Mouse (Mus musculus): ENCODE results near the gene Dgkq. TPM values are rescaled to one million over a fixed set of nuclear protein-coding genes. Genes with fewer than 3 reads are reported as not detected.
A peak's percentile ranks its signal among the peaks of the same experiment; 100 is the strongest.

Gene Dgkq
- polyA plus RNA-seq (2015; fragmentation: Nextera tagmentation; extraction: Ambion mirVana) = 13.7 and 19.0 TPM in 2 replicates

DNA sequence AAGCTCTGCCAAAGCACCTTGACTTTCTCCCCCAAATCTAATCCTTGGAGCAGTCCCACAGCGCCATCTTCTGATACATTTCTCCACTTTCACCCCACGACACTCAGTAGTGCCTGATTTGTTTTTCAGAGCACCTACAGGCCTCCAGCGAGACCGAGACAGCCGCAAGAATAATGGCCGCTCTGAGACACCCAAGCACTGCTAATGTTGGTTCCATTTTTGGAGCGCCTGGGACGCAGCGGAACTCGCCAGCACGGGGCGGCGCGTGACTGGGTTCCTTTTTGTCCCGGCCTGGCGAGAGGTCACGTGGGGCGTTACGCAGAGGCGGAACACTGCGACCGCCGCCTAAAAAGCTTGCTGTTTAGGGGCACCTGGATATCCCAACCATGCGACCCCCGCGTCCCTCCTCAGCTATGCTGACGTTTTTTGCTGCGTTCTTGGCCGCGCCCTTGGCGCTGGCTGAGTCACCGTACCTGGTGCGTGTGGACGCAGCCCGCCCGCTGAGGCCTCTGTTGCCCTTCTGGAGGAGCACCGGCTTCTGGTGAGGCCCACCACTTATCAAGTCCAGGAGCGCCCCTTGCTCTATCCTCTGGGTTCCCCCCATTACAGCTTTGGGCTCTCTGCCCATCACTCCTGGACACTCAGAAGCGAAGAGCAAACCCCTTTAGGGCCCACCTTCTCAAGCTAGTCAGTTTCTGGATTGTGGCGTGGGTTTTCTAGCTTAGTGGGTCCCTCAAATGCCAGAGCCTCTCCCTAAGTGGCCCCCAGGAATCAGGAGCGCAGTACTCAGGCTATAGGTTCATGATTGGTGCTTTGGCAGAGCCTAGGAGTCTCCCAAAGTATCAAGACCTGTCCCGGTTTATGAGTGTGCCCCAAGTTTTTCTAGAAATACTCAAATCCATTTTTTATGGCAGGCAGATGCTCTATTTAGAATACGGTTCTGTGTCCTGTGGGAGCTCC, at the start of gene Dgkq:
TSS of gene Dgkq (minus strand) at position 696 of the 960 bp plus-strand sequence.
- Histone ChIP-seq H3K4me3 (peak within 1 kb of the TSS; percentile 53), H3K9me3 (replicated peaks) (no peaks in the 10 kb centered on the region), H3K27me3 (peaks cover 9% of the 10 kb centered on the region; the same call in 1 of the 2 replicates), H3K4me1 (peaks cover 17% of the 10 kb centered on the region), H3K36me3 (ENCODE audit: poor library complexity, severe bottlenecking) (peaks cover 21% of the 10 kb centered on the region), H3K27ac (peak within 1 kb of the TSS; percentile 80), H3K4me2 (peak within 1 kb of the TSS; percentile 61), H3K9ac (peak within 1 kb of the TSS; percentile 69)
- ATAC-seq = peak; percentile 88
- WGBS = 6% methylated on average over 43 of the region's 43 CpGs

DNA sequence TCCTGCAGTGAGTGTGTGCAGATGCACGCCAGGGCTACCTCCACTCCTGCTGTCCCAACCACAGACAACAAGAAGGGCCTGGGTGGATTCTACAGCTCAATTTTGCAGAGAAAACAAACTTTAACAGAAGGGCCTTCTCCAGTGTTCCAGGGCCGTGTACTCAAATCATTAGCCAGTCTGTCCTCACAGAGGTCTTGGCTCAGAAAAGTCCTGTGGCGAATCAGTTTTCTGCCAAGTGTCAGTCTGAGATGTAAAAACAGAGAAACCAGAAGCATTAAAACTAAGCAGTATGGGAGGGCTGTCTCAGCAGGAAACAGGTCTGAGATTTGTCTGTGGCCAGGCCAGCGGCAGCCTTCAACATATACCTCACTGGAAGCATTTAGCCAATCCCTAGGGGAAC, 48.6 kb upstream of the Dgkq start:
- no peak for ATAC-seq
- no peak overlapping the region for H3K4me3 ChIP-seq
- no peaks in the 10 kb centered on the region for H3K27me3 ChIP-seq
- H3K4me2 ChIP-seq = no peak overlapping the region
- no peak overlapping the region for H3K27ac ChIP-seq
- H3K9me3 ChIP-seq (replicated peaks) = no peaks in the 10 kb centered on the region
- WGBS = 44% methylated on average over 4 of the region's 4 CpGs
- peaks cover 9% of the 10 kb centered on the region; the same call in 1 of the 2 replicates for H3K4me1 ChIP-seq
- no peaks in the 10 kb centered on the region for H3K36me3 ChIP-seq (ENCODE audit: poor library complexity, severe bottlenecking)
- no peak overlapping the region for H3K9ac ChIP-seq

GRCm38 (mm10) chr5:108715974-108716373, 46.5 kb upstream of the Dgkq start:
- ATAC-seq = no peak
- Histone ChIP-seq H3K27ac (no peak overlapping the region), H3K36me3 (ENCODE audit: poor library complexity, severe bottlenecking) (no peaks in the 10 kb centered on the region), H3K4me1 (peaks cover 9% of the 10 kb centered on the region; the same call in 1 of the 2 replicates), H3K4me2 (no peak overlapping the region), H3K27me3 (no peaks in the 10 kb centered on the region), H3K9ac (no peak overlapping the region), H3K9me3 (replicated peaks) (no peaks in the 10 kb centered on the region), H3K4me3 (no peak overlapping the region)
- 94% methylated on average over 1 of the region's 1 CpGs for WGBS

DNA sequence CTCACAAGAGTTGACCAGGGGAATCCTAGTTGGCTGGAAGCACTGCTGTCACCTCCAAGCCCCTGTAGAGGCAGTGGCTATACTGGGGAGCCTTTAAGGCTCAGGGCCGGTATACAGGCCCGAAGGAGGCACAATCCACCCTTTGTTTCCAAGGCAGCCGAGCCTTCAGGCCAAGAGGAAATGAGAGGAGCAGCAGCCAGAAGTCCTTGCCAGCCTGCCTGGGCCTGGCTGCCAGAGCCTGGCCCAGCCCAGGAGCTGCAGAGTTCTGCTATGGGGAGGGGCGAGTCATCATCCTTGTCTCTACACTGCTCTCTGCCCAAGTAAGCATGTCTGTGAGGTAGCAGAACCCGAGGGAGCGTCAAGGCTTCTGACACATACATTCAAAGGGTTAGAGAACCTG, 44.7 kb upstream of the Dgkq start:
- Histone ChIP-seq H3K27me3 (no peaks in the 10 kb centered on the region), H3K9ac (no peak overlapping the region), H3K27ac (no peak overlapping the region), H3K4me2 (no peak overlapping the region), H3K36me3 (ENCODE audit: poor library complexity, severe bottlenecking) (no peaks in the 10 kb centered on the region), H3K4me3 (no peak overlapping the region), H3K4me1 (peaks cover 9% of the 10 kb centered on the region; the same call in 1 of the 2 replicates), H3K9me3 (replicated peaks) (no peaks in the 10 kb centered on the region)
- peak; percentile 36; the same call in 1 of the 2 replicates for ATAC-seq
- 64% methylated on average over 6 of the region's 6 CpGs for WGBS

GRCm38 (mm10) chr5:108713691-108714090, 44.2 kb upstream of the Dgkq start:
- Histone ChIP-seq H3K27ac (no peak overlapping the region), H3K4me2 (no peak overlapping the region), H3K27me3 (no peaks in the 10 kb centered on the region), H3K9ac (no peak overlapping the region), H3K4me3 (no peak overlapping the region), H3K36me3 (ENCODE audit: poor library complexity, severe bottlenecking) (no peaks in the 10 kb centered on the region; the same call in 1 of the 2 replicates), H3K4me1 (peaks cover 9% of the 10 kb centered on the region; the same call in 1 of the 2 replicates), H3K9me3 (replicated peaks) (no peaks in the 10 kb centered on the region)
- ATAC-seq = 0 out of 2 replicates have a peak, but pooled peaks have one; percentile 13

DNA sequence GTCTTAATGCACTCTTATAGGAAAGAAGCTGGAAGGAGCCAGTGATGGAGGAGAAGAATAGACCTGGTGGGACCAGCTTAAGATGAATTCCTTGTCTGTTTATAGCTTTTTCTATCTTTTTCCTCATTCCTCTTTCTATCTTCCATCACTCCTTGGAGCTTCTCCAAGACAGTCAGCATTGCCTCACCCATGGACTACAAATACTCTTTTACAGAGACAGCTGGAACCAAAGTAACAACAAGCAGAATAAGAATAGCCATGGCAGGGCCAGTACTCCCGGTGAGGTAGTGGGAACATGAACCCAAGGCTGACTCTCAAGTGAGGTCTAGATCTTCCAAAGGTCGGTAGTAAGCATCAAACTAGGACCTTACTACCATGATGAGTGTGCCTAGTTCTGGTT, 43.6 kb upstream of the Dgkq start:
- Histone ChIP-seq H3K27me3 (no peaks in the 10 kb centered on the region), H3K4me2 (no peak overlapping the region), H3K4me3 (no peak overlapping the region), H3K36me3 (ENCODE audit: poor library complexity, severe bottlenecking) (no peaks in the 10 kb centered on the region; the same call in 1 of the 2 replicates), H3K4me1 (peaks cover 6% of the 10 kb centered on the region; the same call in 1 of the 2 replicates), H3K9ac (no peak overlapping the region), H3K27ac (no peak overlapping the region), H3K9me3 (replicated peaks) (no peaks in the 10 kb centered on the region)
- 87% methylated on average over 2 of the region's 2 CpGs for WGBS
- ATAC-seq = no peak

- Histone ChIP-seq H3K36me3 (ENCODE audit: poor library complexity, severe bottlenecking) (peaks cover 10% of the 10 kb centered on the region; the same call in 1 of the 2 replicates), H3K4me3 (no peak overlapping the region), H3K27ac (no peak overlapping the region), H3K4me1 (no peaks in the 10 kb centered on the region), H3K4me2 (no peak overlapping the region), H3K9ac (no peak overlapping the region), H3K27me3 (no peaks in the 10 kb centered on the region), H3K9me3 (replicated peaks) (no peaks in the 10 kb centered on the region)
- no peak for ATAC-seq
- 92% methylated on average over 6 of the region's 6 CpGs for WGBS
Observed at GRCm38 (mm10) chr5:108711968-108712367, 42.5 kb upstream of the Dgkq start.

DNA sequence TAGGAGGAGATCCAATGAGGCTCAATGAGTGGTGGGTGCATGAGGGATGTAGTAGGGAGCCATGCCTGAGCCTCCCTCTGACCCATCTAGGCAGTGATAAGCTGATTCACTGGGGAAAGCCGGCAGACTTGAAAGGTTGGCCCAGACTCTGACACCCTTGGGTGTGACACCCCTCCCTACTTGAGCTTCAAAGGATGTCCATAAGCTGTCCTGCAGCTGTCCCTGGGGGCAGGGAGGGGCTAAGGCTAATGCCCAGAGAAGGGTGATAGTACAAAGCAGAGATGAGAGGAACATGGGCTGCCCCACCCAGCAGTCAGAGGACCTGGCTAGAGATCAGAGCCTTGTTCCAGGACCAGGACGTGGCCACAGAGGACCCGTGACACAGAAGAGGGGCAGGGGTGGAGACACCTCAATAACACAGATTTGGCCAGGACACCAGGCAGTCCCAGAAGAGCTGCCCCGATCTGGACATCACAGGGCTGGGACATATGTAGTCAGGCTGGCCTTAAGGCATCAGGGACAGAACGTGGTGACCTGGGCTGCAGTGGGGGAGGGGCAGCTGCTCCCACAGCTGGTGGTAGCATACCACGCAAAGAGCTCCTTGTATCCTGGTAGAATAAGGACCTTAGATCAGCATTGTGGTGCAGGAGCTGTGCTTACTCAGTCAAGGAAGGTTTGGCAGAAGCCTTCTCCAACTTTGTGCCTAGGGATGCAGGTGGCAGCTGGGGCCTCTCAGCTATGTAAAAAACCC, 39.7 kb upstream of the Dgkq start:
- Histone ChIP-seq H3K4me3 (no peak overlapping the region), H3K27me3 (no peaks in the 10 kb centered on the region), H3K27ac (no peak overlapping the region), H3K4me1 (no peaks in the 10 kb centered on the region), H3K4me2 (no peak overlapping the region), H3K9ac (no peak overlapping the region), H3K9me3 (replicated peaks) (no peaks in the 10 kb centered on the region), H3K36me3 (ENCODE audit: poor library complexity, severe bottlenecking) (peaks cover 35% of the 10 kb centered on the region)
- ATAC-seq = no peak
- WGBS = 70% methylated on average over 6 of the region's 6 CpGs

DNA sequence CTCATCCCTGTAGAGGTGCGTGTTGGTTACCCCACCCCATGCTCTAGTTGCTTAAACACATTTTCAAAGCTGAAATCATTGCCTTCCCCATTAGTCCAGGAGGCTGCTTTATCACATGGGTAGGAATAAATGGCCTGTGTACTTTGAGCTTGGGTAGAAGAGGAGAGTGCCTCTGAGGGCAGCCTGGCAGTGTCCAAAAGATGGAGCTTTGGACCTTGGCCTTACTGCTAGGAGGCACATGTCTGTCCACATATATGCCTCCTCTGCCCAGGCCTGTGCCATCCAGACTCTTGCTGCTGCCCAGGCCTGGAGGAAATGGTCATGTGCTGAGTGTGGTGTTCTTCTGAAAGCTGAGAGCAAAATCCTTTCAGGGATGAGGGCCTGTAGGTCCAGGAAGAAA, 38.9 kb upstream of the Dgkq start:
- ATAC-seq = no peak
- H3K27me3 ChIP-seq = no peaks in the 10 kb centered on the region
- WGBS = 100% methylated on average over 1 of the region's 1 CpGs
- no peaks in the 10 kb centered on the region for H3K4me1 ChIP-seq
- no peaks in the 10 kb centered on the region for H3K9me3 ChIP-seq (replicated peaks)
- H3K9ac ChIP-seq = no peak overlapping the region
- H3K27ac ChIP-seq = no peak overlapping the region
- H3K4me2 ChIP-seq = no peak overlapping the region
- peaks cover 36% of the 10 kb centered on the region for H3K36me3 ChIP-seq (ENCODE audit: poor library complexity, severe bottlenecking)
- H3K4me3 ChIP-seq = no peak overlapping the region

- Histone ChIP-seq H3K4me2 (no peak overlapping the region), H3K9me3 (replicated peaks) (no peaks in the 10 kb centered on the region), H3K27ac (no peak overlapping the region), H3K36me3 (ENCODE audit: poor library complexity, severe bottlenecking) (peaks cover 41% of the 10 kb centered on the region), H3K27me3 (no peaks in the 10 kb centered on the region), H3K4me3 (no peak overlapping the region), H3K9ac (no peak overlapping the region), H3K4me1 (no peaks in the 10 kb centered on the region)
- WGBS = 94% methylated on average over 2 of the region's 2 CpGs
- no peak for ATAC-seq
Observed at GRCm38 (mm10) chr5:108707758-108708157, 38.3 kb upstream of the Dgkq start.

DNA sequence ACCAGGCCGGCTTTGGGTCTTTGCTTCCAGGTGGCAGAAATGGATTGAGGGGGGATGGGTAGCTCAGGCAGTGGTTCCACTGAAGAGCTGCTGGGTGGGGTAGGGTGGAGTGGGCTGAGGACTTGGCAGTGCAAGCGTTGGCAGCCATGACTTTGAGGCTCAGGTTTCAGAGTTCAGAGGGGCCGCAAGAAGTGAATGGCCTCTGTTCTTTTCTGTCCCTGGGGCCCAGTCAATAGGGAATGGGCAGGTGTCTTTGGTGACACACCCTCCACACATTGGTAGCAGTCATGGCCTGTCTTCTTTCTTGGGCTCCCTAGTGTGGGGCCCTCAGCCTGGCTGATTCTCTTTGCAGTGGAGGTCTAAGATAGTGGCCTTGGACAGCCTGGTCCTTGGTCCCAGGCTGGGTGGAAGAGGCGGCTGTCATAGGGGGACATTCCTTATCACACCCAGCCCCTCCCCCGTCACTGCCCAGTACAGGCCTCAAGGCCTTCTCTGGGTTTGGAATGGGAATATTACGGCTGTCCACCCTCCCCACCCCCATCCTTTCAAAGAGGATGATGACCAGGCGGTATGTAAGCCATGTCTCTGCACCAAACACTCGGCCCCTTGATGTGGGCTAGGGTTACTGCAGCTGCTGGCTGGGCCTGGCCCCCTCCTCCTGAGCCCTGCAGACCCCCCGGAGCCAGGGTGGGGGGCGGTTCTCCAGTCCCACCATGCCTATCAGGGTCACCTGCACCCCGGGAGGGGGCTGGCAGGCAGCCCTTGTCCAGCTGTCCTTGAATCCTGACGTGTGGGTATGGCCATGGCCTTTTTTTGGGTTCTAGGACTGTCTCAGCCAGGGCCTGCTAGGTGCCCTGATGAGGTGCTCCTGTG, 34.5 kb upstream of the Dgkq start:
- H3K36me3 ChIP-seq (ENCODE audit: poor library complexity, severe bottlenecking) = peaks cover 41% of the 10 kb centered on the region
- 88% methylated on average over 12 of the region's 12 CpGs for WGBS
- H3K27me3 ChIP-seq = no peaks in the 10 kb centered on the region
- 0 out of 2 replicates have a peak, but pooled peaks cover 8% of the 10 kb centered on the region for H3K4me1 ChIP-seq
- no peaks in the 10 kb centered on the region for H3K9me3 ChIP-seq (replicated peaks)
- H3K4me2 ChIP-seq = no peak overlapping the region
- no peak for ATAC-seq
- H3K4me3 ChIP-seq = no peak overlapping the region
- no peak overlapping the region for H3K27ac ChIP-seq
- no peak overlapping the region for H3K9ac ChIP-seq
